Mouse (Mus musculus) ES-Bruce4 (cell line): ENCODE results near the gene Mest. TPM values are rescaled to one million over a fixed set of nuclear protein-coding genes. Genes with fewer than 3 reads are reported as not detected.
A peak's percentile ranks its signal among the peaks of the same experiment; 100 is the strongest.

Source experiments
- H3K27ac ChIP-seq: 2 replicates; pipeline ENCODE4 v1.5.1; 2012; ENCODE audit warnings: low read length, inconsistent platforms; ENCODE audit not compliant: insufficient read depth
- H3K27me3 ChIP-seq: 2 replicates; pipeline ENCODE4 v1.6.1; 2012; ENCODE audit warnings: mild to moderate bottlenecking, low read length, inconsistent platforms; ENCODE audit not compliant: control insufficient read depth, poor library complexity, insufficient read depth, severe bottlenecking
- H3K36me3 ChIP-seq: 2 replicates; pipeline ENCODE4 v1.6.1; 2012; ENCODE audit warnings: inconsistent platforms, mild to moderate bottlenecking, low read length, moderate library complexity; ENCODE audit not compliant: control insufficient read depth, poor library complexity, insufficient read depth, severe bottlenecking
- H3K4me1 ChIP-seq: one replicate; pipeline ENCODE4 v1.8.1; 2011; ENCODE audit warnings: low read length; ENCODE audit not compliant: control insufficient read depth, insufficient read depth
- H3K4me3 ChIP-seq: 2 replicates; pipeline ENCODE4 v1.5.1; 2011; ENCODE audit warnings: low read depth, mild to moderate bottlenecking, low read length
- H3K9ac ChIP-seq: 2 replicates; pipeline ENCODE4 v1.6.1; 2012; ENCODE audit warnings: low read depth, mild to moderate bottlenecking, inconsistent platforms; ENCODE audit not compliant: poor library complexity, severe bottlenecking
- H3K9me3 ChIP-seq: replicated peaks from 2 replicates; pipeline ENCODE4 v1.6.1; 2012; ENCODE audit warnings: mild to moderate bottlenecking, low read length, inconsistent platforms; ENCODE audit not compliant: control insufficient read depth, poor library complexity, insufficient read depth, severe bottlenecking
- CTCF ChIP-seq: IDR thresholded peaks from one replicate; pipeline ENCODE4 v1.8.1; 2011; ENCODE audit warnings: low read depth, low read length
- EP300 ChIP-seq: IDR thresholded peaks from 2 replicates; pipeline ENCODE4 v1.6.1; 2011; ENCODE audit warnings: low read depth, low read length; ENCODE audit not compliant: insufficient read depth
- POLR2A ChIP-seq: IDR thresholded peaks from one replicate; pipeline ENCODE4 v1.8.1; 2011; ENCODE audit warnings: low read length; ENCODE audit not compliant: insufficient read depth
- polyA plus RNA-seq: library from polyadenylated mRNA; stranded (reverse); fragments of >200 nt; gene quantifications from 2 replicates; pipeline ENCODE4 v1.2.4, GENCODE M21; 2011; ENCODE audit warnings: low read depth; ENCODE audit not compliant: missing spikeins, insufficient read depth, insufficient read length

The Mest gene
- polyA plus RNA-seq, 1 experiment = 50.5 TPM

DNA sequence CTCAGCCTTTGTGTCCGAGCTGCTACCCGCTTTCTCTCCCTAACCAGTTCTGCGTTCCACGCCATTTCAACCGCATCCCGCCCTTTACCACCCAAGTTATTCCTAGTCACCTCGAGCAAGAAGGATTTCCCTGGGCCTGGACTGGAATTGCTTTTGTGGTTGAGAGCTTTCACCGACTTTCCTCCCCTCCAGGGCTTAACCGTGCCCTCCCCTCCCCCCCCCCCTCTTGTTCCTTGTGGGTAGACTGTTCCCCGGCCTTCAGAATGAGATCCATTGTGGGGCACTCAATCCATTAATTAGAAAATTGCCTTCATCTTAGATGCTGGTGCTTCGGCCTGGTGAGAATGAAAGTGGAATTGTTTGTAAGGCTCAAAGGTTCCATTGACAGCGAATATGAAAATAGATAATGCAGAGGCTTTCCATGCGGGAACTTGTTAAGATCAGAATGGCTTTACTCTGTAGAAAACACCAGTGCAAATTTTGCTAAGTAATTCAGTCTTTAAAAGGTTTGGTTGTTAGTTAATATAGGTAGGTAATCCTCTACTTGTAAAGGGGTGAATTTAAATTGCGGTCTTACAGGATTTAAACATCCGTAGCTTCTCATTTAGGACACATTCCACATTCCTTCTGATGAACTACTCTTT is 12.5 kb downstream of the Mest start:
- Histone ChIP-seq H3K9me3 (peaks cover 17% of the 10 kb centered on the region), H3K27ac (no peak overlapping the region), H3K9ac (peak overlapping the region; percentile 21; the same call in 1 of the 2 replicates), H3K4me1 (no peaks in the 10 kb centered on the region), H3K27me3 (no peaks in the 10 kb centered on the region; the same call in 1 of the 2 replicates), H3K4me3 (peak overlapping the region; percentile 8; the same call in 1 of the 2 replicates), H3K36me3 (no peaks in the 10 kb centered on the region)
- no peak for TF ChIP-seq EP300
- TF ChIP-seq CTCF = no peak
- no peak for TF ChIP-seq POLR2A

DNA sequence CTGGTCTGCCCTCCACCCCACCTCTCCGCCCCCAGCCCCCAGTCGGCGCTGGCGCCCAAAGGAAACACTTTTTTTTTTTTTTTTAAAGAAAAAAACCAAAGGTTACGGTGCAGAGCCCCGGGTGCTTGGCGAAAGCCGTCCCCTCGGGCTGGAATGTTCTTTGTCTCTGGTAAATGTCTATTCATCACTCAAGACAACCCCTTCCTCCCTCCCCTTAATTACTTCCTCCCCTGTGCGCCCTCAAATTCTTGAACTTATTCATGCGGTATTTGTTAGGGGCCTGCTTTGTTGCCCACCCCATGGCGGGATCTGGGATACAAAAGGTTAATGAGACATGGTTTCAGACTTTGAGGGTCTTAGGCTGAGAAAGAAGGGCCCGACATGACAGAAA is 13.0 kb downstream of the Mest start:
- peaks cover 17% of the 10 kb centered on the region for H3K9me3 ChIP-seq
- no peak overlapping the region for H3K9ac ChIP-seq
- no peaks in the 10 kb centered on the region for H3K36me3 ChIP-seq
- H3K4me1 ChIP-seq = no peaks in the 10 kb centered on the region
- H3K27me3 ChIP-seq = no peaks in the 10 kb centered on the region; the same call in 1 of the 2 replicates
- H3K4me3 ChIP-seq = no peak overlapping the region
- TF ChIP-seq EP300 = no peak
- no peak for TF ChIP-seq CTCF
- no peak for TF ChIP-seq POLR2A
- no peak overlapping the region for H3K27ac ChIP-seq

DNA sequence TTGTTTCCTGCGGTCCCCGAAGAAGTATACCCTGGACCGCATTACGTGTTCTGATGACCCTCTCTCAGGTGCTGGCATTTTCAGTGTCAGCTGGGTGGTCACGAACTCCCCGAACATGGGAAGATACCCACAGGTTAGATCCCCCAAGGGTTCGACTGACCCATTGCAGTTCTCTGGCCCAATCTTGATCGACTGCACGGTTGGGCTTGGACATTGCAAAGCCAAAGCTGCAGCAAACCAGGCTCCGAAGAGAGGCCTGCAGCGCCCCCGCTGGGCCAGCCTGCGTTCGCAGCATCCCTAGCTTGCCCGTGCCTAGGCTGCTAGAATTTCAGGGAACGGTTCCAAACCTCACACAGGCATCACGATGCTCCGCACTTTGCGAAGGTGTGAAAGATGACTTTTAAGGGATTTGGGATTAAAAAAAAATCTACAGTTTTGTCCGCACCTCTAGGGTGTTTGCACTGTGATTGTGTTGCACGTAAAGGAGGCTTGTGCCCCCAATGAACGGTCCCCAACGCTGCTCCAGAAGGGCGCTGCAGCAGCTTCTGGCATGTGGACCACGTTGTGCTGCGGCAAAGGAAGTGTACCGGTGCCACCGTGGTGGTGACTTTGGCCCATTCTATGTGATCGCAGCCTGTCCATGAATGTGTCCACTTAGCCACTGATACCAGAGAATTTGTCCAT is 13.7 kb downstream of the Mest start:
- no peaks in the 10 kb centered on the region; the same call in 1 of the 2 replicates for H3K27me3 ChIP-seq
- H3K4me3 ChIP-seq = peak overlapping the region; percentile 54
- no peak for TF ChIP-seq EP300
- peak; percentile 52 for TF ChIP-seq CTCF
- H3K27ac ChIP-seq = no peak overlapping the region
- H3K9ac ChIP-seq = no peak overlapping the region
- no peaks in the 10 kb centered on the region for H3K36me3 ChIP-seq
- peaks cover 17% of the 10 kb centered on the region for H3K9me3 ChIP-seq
- no peaks in the 10 kb centered on the region for H3K4me1 ChIP-seq

DNA sequence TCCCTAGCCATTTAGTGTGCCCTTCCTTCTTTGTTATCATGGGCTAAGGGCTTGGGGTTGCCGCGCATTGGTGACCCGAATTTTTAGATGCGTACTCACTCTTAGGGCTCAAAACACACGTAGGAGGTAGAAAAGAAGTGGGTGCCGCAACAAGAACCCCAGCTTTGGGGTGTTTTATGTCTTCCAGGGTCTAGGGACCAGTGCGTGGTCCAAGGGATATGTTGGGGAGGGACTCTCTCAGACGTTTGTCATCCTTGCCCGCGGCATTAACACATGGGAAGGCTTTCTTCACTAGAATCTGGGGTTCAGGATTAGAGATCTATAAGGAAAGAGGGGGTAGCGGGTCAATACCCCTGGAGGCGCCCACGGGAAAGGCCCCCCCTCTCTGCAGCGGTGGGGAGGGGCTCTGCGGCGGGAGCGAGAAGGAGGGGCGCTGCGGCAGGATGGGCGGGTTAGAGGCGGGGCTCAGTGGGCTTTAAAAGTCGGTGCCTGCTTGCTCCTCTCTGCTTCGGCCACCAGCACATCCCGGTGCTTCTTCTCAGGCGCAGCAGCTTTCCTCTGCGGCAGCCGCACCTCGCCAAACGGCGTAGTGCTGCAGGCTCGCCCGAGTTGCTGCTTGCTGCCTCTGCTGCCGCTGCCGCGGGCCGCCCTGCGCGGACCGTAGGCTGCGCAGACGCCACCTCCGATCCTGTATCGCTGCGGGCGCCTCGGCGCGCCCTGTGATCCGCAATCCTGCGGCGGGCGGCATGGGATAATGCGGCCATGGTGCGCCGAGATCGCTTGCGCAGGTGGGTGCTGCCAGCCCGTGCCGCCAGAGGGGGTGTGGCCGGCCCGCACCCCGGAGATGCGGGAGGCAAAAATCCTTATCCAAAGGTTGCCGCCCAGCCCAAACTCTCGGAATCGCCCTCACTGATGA is 14.5 kb downstream of the Mest start:
- no peak overlapping the region for H3K27ac ChIP-seq
- no peaks in the 10 kb centered on the region for H3K36me3 ChIP-seq
- no peaks in the 10 kb centered on the region for H3K4me1 ChIP-seq
- peak overlapping the region; percentile 39 for H3K9ac ChIP-seq
- H3K27me3 ChIP-seq = no peaks in the 10 kb centered on the region
- peaks cover 17% of the 10 kb centered on the region for H3K9me3 ChIP-seq
- TF ChIP-seq POLR2A (peak; percentile 92), EP300 (peak; percentile 39; the same call in 1 of the 2 replicates), CTCF (no peak)
- H3K4me3 ChIP-seq = peak overlapping the region; percentile 54

DNA sequence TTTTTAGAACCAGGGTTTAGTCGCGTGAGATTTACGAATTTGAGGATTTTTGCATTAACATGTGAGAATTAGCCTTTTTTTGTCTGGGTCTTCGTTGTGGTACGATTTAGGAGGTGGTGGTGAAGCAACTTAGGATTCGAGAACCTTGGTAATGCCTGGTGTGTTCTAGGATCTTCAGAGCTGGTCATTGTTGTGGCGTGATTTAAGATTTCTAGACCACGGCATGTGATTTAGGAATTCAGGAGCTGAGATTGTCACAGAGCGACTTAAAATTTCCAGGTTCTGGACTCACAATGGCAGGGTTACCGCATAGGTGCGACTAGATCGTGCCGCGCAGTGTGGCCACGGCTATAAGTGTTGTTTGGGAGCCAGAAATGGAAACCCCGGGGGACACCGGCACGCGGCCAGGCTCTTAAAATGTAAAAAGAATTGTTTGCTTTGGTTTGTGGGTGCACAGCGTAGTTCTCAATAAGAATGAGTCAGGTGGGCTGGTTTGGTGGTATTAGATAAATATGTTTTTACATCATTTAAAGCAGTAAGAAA is 15.2 kb downstream of the Mest start:
- peak overlapping the region; percentile 50 for H3K4me3 ChIP-seq
- H3K9me3 ChIP-seq = peaks cover 17% of the 10 kb centered on the region
- no peaks in the 10 kb centered on the region for H3K4me1 ChIP-seq
- H3K27ac ChIP-seq = 0 out of 2 replicates have a peak overlapping the region, but pooled peaks have one; percentile 2
- no peaks in the 10 kb centered on the region for H3K27me3 ChIP-seq
- TF ChIP-seq EP300 (no peak), CTCF (no peak), POLR2A (no peak)
- peaks cover 3% of the 10 kb centered on the region for H3K36me3 ChIP-seq
- H3K9ac ChIP-seq = peak overlapping the region; percentile 39
